Mouse (Mus musculus): ENCODE data around the gene Mcf2l. TPM values are rescaled to one million over a fixed set of nuclear protein-coding genes. Genes with fewer than 3 reads are reported as not detected.

The Mcf2l gene
- polyA plus RNA-seq, 1 experiment from 2014 or later: 24.9 TPM

DNA sequence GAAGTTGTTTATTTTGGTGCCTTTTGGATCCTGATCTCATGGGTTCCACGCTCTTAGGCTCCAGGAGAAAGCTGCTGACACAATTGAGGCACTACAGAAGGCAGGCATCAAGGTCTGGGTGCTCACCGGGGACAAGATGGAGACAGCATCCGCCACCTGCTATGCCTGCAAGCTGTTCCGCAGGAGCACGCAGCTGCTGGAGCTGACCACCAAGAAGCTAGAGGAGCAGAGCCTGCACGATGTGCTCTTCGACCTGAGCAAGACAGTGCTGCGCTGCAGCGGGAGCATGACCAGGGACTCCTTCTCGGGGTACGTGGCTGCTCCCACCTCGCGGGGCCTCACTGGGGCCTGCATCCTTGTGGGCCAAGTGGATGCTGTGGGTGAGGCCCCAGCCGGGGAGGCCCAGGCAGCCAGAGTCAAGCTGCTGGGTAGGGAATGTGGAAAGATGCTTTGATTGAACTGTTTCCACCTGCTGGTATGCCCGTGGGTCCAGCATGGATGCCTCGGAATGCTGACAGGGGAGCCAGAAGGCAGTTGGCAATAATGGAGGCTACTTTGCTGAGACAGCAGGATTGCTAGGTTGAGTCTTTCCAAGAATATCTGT, 29.2 kb upstream of the Mcf2l start:
- H3K27me3 ChIP-seq: no peaks in the 10 kb centered on the region
- no peak for ATAC-seq (ENCODE audit: insufficient number of reproducible peaks, insufficient read depth, low FRiP score, low TSS enrichment)
- no peak overlapping the region for H3K4me3 ChIP-seq
- H3K9ac ChIP-seq: no peak overlapping the region
- H3K4me2 ChIP-seq (replicated peaks): no peak overlapping the region
- H3K27ac ChIP-seq: no peak overlapping the region
- no peaks in the 10 kb centered on the region for H3K4me1 ChIP-seq
- H3K36me3 ChIP-seq: peaks cover 62% of the 10 kb centered on the region
- H3K9me3 ChIP-seq: no peaks in the 10 kb centered on the region
- WGBS: 94% methylated on average over 16 of the region's 16 CpGs

DNA sequence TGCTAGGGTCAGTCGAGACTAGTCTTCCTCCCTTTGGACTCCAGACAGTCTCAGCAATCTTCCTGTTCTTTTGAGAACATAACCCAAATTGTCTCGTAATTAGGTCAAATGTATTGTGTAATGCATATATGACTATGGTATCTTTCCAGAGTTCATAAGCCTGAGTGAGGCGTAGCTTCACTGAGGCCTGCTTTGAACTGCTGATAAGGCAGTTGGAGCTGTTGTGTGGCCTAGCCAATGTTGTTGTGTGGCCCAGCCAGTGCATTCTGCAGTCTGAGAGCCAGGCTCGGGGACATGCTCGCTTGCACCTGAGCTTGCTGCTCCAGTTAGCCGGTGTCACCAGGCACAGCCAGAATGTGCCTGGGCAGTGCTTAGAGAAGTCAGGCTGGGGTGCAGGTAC, 27.2 kb upstream of the Mcf2l start:
- H3K9ac ChIP-seq: no peak overlapping the region
- no peak for ATAC-seq (ENCODE audit: insufficient number of reproducible peaks, insufficient read depth, low FRiP score, low TSS enrichment)
- H3K4me3 ChIP-seq: no peak overlapping the region
- WGBS: 95% methylated on average over 6 of the region's 6 CpGs
- no peaks in the 10 kb centered on the region for H3K9me3 ChIP-seq
- H3K4me2 ChIP-seq (replicated peaks): no peak overlapping the region
- H3K36me3 ChIP-seq: peaks cover 75% of the 10 kb centered on the region
- no peak overlapping the region for H3K27ac ChIP-seq
- no peaks in the 10 kb centered on the region for H3K4me1 ChIP-seq
- H3K27me3 ChIP-seq: no peaks in the 10 kb centered on the region

GRCm38 (mm10) chr8:12851241-12851640, 22.4 kb upstream of the Mcf2l start:
- Histone ChIP-seq H3K9me3 (no peaks in the 10 kb centered on the region), H3K4me1 (no peaks in the 10 kb centered on the region), H3K4me2 (replicated peaks) (no peak overlapping the region), H3K27me3 (no peaks in the 10 kb centered on the region), H3K27ac (no peak overlapping the region), H3K4me3 (no peak overlapping the region), H3K9ac (no peak overlapping the region), H3K36me3 (peaks cover 50% of the 10 kb centered on the region)
- 88% methylated on average over 10 of the region's 10 CpGs for WGBS
- ATAC-seq (ENCODE audit: insufficient number of reproducible peaks, insufficient read depth, low FRiP score, low TSS enrichment): no peak

DNA sequence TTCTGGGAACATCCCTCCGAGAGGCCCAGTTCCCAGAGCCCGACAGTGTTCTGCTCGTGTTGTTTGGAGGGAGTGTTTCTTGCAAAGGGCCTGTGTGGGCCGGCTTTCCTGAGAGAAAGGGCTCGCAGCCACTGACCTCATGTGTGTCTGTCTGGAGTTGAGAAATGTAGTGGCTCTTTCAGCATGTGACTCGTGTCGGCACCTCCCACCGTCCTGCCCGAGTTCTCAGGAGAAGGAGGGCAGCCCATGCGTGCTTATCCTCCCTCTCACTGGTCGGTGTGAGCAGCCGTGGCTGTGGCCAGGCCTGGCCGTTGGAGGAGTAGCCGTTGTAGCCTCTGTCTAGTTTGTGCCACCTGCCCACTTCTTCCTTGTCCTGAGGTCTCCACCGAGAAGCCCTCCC, 17.6 kb upstream of the Mcf2l start:
- peaks cover 43% of the 10 kb centered on the region for H3K36me3 ChIP-seq
- H3K9me3 ChIP-seq: no peaks in the 10 kb centered on the region
- no peak overlapping the region for H3K9ac ChIP-seq
- no peak overlapping the region for H3K4me2 ChIP-seq (replicated peaks)
- H3K27ac ChIP-seq: no peak overlapping the region
- no peaks in the 10 kb centered on the region for H3K27me3 ChIP-seq
- H3K4me1 ChIP-seq: no peaks in the 10 kb centered on the region
- no peak overlapping the region for H3K4me3 ChIP-seq
- 77% methylated on average over 15 of the region's 15 CpGs for WGBS
- ATAC-seq (ENCODE audit: insufficient number of reproducible peaks, insufficient read depth, low FRiP score, low TSS enrichment): no peak

DNA sequence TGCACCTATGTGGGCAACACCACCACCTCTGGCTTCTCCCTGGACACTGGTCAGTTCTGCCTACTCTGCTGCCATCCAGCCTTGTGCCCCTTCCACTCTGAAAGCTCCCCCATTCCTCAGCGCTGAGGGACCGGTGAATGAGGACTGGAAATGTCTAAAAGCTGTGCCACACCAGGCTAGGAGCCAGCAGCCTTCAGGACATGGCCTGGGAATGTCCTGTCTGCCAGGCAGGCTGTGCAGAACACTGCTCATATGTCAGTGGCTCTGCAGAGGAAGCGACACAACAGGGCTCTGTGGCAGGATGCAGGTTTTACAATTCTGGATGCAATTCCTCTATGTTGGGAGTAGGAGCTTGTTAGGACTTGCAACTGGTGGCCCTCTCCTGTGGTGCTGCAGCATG, 10.5 kb upstream of the Mcf2l start:
- Histone ChIP-seq H3K4me2 (replicated peaks) (no peak overlapping the region), H3K9me3 (no peaks in the 10 kb centered on the region), H3K27me3 (no peaks in the 10 kb centered on the region), H3K27ac (no peak overlapping the region), H3K36me3 (peaks cover 52% of the 10 kb centered on the region), H3K9ac (no peak overlapping the region), H3K4me1 (no peaks in the 10 kb centered on the region), H3K4me3 (no peak overlapping the region)
- no peak for ATAC-seq (ENCODE audit: insufficient number of reproducible peaks, insufficient read depth, low FRiP score, low TSS enrichment)
- 85% methylated on average over 3 of the region's 3 CpGs for WGBS

DNA sequence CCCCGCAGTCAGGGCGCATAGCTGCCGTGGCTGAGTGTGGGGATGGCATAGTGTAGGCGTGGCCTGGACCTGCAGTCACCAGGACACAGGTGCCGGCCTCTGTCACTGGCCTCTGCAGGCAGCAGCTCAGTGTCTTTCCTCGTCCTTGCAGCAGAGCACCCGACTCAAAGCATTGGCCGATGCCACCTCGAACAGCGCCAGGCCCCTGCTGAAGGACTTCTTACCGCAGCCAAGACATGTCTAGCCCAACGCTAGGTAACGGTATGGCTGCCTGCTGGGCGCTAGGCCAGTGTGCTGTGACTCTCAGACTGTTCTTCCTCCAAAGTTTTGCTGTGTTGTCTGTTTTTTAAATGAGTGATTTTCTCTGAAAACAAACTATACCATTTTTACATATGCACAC, 10.0 kb upstream of the Mcf2l start:
- Histone ChIP-seq H3K4me2 (replicated peaks) (no peak overlapping the region), H3K4me1 (no peaks in the 10 kb centered on the region), H3K27ac (no peak overlapping the region), H3K36me3 (peaks cover 51% of the 10 kb centered on the region), H3K9ac (no peak overlapping the region), H3K27me3 (no peaks in the 10 kb centered on the region), H3K4me3 (no peak overlapping the region), H3K9me3 (no peaks in the 10 kb centered on the region)
- no peak for ATAC-seq (ENCODE audit: insufficient number of reproducible peaks, insufficient read depth, low FRiP score, low TSS enrichment)
- 86% methylated on average over 14 of the region's 14 CpGs for WGBS

DNA sequence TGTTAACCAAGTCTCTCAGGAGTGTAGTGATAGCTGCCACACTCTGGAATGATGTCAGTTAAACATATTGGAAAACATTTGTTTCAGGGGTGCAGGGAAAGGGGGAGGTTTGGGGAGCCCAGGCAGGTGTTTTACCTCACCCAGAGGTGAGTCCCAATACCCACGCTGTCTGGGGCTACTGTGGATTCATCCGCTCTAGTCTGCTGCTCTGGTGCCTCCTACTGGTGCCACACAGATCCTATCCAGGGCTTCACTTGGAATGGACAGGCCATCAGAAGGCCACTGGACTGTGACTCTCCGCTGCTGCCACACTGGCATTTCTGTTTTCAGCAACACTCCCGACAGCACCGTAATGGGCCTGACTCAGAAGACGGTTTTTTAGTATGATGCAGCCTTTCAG, 7.8 kb upstream of the Mcf2l start:
- no peak overlapping the region for H3K27ac ChIP-seq
- H3K27me3 ChIP-seq: 0 out of 2 replicates have a peak, but pooled peaks cover 3% of the 10 kb centered on the region
- no peak overlapping the region for H3K4me2 ChIP-seq (replicated peaks)
- no peaks in the 10 kb centered on the region for H3K9me3 ChIP-seq
- no peak overlapping the region for H3K4me3 ChIP-seq
- H3K36me3 ChIP-seq: peaks cover 30% of the 10 kb centered on the region
- H3K9ac ChIP-seq: no peak overlapping the region
- WGBS: 69% methylated on average over 6 of the region's 6 CpGs
- ATAC-seq (ENCODE audit: insufficient number of reproducible peaks, insufficient read depth, low FRiP score, low TSS enrichment): no peak
- no peaks in the 10 kb centered on the region for H3K4me1 ChIP-seq

DNA sequence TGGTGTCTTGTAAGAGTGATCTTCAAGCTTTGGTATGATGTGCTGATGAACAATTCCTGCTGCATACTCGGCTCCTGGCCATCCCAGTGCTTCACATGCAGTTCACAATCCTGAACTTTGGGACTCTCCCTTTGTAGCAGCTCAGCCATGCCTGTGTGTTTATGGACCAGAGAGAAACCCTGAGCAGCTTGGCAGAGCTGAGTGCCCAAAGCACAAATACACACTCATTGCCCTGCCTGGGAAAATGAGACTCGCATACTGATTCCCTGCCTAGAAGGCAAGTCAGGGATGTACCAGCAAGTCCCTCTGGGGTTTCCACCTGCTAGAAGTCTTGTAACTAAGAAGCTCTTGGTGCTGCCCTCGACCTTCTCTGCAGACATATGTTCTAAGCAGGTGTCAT, 3.9 kb upstream of the Mcf2l start:
- no peak overlapping the region for H3K4me3 ChIP-seq
- ATAC-seq (ENCODE audit: insufficient number of reproducible peaks, insufficient read depth, low FRiP score, low TSS enrichment): no peak
- H3K9ac ChIP-seq: no peak overlapping the region
- no peak overlapping the region for H3K4me2 ChIP-seq (replicated peaks)
- peaks cover 11% of the 10 kb centered on the region for H3K4me1 ChIP-seq
- H3K27me3 ChIP-seq: peaks cover 25% of the 10 kb centered on the region
- WGBS: 79% methylated on average over 3 of the region's 3 CpGs
- peaks cover 11% of the 10 kb centered on the region; the same call in 1 of the 2 replicates for H3K36me3 ChIP-seq
- no peak overlapping the region for H3K27ac ChIP-seq
- no peaks in the 10 kb centered on the region for H3K9me3 ChIP-seq

GRCm38 (mm10) chr8:12870656-12871055, 3.0 kb upstream of the Mcf2l start:
- peaks cover 12% of the 10 kb centered on the region for H3K4me1 ChIP-seq
- no peaks in the 10 kb centered on the region for H3K9me3 ChIP-seq
- no peak overlapping the region for H3K27ac ChIP-seq
- H3K27me3 ChIP-seq: peaks cover 32% of the 10 kb centered on the region
- H3K9ac ChIP-seq: no peak overlapping the region
- H3K4me2 ChIP-seq (replicated peaks): no peak overlapping the region
- WGBS: 89% methylated on average over 5 of the region's 5 CpGs
- ATAC-seq (ENCODE audit: insufficient number of reproducible peaks, insufficient read depth, low FRiP score, low TSS enrichment): no peak
- H3K4me3 ChIP-seq: no peak overlapping the region
- H3K36me3 ChIP-seq: peaks cover 1% of the 10 kb centered on the region; the same call in 1 of the 2 replicates

DNA sequence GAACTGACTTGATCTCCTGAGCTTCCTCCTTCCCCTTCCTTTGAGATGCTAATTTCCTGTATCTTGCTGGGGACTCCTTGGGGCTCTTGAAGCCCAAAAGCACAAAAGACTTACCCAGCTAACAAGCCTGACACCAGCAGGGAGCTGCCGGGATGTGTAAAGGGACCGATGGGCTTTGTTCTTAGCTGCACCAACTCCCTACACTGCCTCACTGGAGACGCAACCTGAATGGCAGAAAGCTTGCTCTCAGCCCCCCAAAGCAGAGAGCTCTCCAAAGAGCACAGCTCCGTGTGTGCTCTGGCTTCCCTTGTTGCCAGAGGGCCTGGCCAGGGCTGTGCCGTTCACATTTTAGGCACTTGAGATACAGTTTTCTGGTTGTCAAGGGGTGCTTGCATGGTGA, 2.1 kb upstream of the Mcf2l start:
- WGBS: 5% methylated on average over 5 of the region's 5 CpGs
- Histone ChIP-seq H3K36me3 (no peaks in the 10 kb centered on the region), H3K4me2 (replicated peaks) (no peak overlapping the region), H3K9ac (no peak overlapping the region), H3K27ac (no peak overlapping the region), H3K27me3 (peaks cover 32% of the 10 kb centered on the region), H3K9me3 (no peaks in the 10 kb centered on the region), H3K4me1 (peaks cover 12% of the 10 kb centered on the region), H3K4me3 (no peak overlapping the region)
- no peak for ATAC-seq (ENCODE audit: insufficient number of reproducible peaks, insufficient read depth, low FRiP score, low TSS enrichment)

DNA sequence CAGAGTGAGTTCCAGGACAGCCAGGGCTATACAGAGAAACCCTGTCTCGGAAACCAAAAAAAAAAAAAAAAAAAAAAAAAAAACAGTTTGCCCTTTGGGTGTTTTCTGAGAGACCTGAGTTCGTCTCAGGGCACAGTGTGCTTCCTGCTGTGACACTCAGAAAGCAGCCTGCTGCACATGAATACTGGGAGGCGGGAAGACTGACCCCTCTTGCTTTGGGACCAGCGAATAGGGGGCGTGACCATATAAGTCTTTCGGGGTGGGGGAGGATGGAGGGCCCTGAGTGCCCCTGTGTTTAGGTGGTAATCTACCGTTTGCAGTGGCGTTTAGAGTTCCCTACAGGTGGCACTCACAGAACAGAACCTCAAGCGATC, 636 bp upstream of the Mcf2l start:
- H3K9ac ChIP-seq: no peak overlapping the region; the same call in 1 of the 2 replicates
- H3K27me3 ChIP-seq: peaks cover 32% of the 10 kb centered on the region
- H3K4me1 ChIP-seq: peaks cover 12% of the 10 kb centered on the region
- H3K36me3 ChIP-seq: no peaks in the 10 kb centered on the region
- H3K9me3 ChIP-seq: no peaks in the 10 kb centered on the region
- no peak overlapping the region for H3K27ac ChIP-seq
- peak overlapping the region; percentile 72 for H3K4me2 ChIP-seq (replicated peaks)
- peak overlapping the region; percentile 47 for H3K4me3 ChIP-seq
- no peak for ATAC-seq (ENCODE audit: insufficient number of reproducible peaks, insufficient read depth, low FRiP score, low TSS enrichment)
- WGBS: 3% methylated on average over 8 of the region's 9 CpGs

DNA sequence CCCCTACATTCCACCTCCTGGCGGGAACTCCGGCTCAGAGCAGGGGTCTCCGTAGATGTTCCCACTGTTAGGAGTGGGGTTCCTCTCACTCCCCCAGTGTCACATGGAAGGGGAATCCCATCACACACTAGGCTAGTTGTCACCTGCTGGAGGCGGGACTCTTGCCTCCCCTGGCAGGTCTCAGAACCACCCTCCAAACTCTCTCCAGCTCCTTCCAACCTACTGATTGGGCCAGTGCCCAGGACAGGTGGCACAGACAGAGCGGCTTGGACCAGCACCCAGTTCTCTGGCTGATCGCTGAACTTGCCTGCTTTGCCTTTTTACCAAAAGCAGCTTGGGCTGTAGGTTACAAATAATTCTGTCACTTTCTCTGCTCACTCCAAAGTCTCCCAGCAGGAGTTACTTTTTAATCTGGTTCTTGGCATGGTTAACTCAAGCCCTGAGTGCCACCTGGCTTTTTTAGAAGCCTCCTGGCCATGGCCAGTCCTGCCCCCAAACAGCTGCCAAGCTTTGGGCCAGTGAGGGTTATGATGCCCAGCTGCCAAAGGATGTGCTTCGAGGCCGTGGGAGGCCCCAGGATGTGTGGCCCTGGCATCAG, 687 bp downstream of the Mcf2l start:
- whole genome bisulfite sequencing: 22% methylated on average over 8 of the region's 8 CpGs
- Histone ChIP-seq H3K27me3 (peaks cover 32% of the 10 kb centered on the region), H3K36me3 (no peaks in the 10 kb centered on the region), H3K27ac (no peak overlapping the region), H3K9me3 (no peaks in the 10 kb centered on the region), H3K4me2 (replicated peaks) (peak overlapping the region; percentile 72), H3K4me3 (peak overlapping the region; percentile 47), H3K9ac (peak overlapping the region; percentile 43; the same call in 1 of the 2 replicates), H3K4me1 (peaks cover 12% of the 10 kb centered on the region)
- ATAC-seq (ENCODE audit: insufficient number of reproducible peaks, insufficient read depth, low FRiP score, low TSS enrichment): no peak
